Mouse (Mus musculus) small intestine, adult 2 months (tissue): ENCODE results near the gene Ube4b.

Source experiments
- CTCF ChIP-seq: fragments of 200-500 bp; IDR thresholded peaks from 2 replicates; pipeline ENCODE4 v1.5.1; 2012; ENCODE audit warnings: low read depth, mild to moderate bottlenecking, control low read depth, inconsistent platforms, low read length, moderate library complexity, mixed read lengths; ENCODE audit not compliant: insufficient replicate concordance, insufficient read length; ENCODE audit errors: extremely low read depth
- POLR2A ChIP-seq: fragments of 200-500 bp; IDR thresholded peaks from 2 replicates; pipeline ENCODE4 v1.6.1; 2012; ENCODE audit warnings: low read depth, mild to moderate bottlenecking, control low read depth, inconsistent platforms, low read length, moderate library complexity

DNA sequence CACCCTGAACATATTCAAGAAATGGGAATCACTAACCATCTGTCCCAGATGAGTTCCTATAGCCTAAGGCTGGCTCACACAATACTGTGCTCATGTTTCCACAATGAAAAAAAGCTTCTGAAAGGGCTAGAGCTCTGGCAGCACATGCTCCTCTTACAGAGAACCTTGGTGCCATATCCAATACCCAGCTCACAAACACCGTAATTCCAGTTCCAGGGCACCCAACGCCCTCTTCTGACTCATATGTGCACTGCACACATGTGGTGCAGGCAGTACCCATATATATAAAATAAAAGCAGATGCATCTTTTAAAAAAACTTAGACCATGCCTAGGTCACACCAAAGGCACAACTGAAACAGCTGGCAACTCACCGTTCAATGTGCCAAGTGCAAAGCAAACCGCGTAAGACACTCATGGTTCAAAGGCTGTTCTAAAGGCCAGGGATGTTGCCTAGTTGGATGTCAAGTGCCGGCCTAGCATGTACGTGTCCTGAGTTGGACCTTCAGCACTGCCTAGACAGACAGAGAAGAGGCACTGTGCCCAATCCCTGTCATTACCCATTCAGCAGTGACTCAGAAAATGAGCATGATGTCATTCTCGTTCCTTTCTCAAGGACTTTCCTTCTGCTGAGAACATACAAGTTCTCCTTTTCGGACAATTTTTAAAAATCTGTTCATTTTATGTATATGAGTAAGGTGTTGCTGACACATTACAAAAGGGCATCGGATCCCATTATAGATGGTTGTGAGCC is 101.0 kb downstream of the Ube4b start:
- TF ChIP-seq CTCF (no peak), POLR2A (no peak)
